Mouse (Mus musculus) layer of hippocampus, adult 11-12 months (tissue): ENCODE results near the gene Amer3.
"Not testable (repeated sequence)": the region's sequence is repeated elsewhere in the genome, so short reads cannot be mapped to it uniquely, and the experiment has no call there.

Experiments
- DNase-seq: peaks from one replicate; pipeline ENCODE4 v3.0.0; 2022; ENCODE audit warnings: low spot score

Gene Amer3

DNA sequence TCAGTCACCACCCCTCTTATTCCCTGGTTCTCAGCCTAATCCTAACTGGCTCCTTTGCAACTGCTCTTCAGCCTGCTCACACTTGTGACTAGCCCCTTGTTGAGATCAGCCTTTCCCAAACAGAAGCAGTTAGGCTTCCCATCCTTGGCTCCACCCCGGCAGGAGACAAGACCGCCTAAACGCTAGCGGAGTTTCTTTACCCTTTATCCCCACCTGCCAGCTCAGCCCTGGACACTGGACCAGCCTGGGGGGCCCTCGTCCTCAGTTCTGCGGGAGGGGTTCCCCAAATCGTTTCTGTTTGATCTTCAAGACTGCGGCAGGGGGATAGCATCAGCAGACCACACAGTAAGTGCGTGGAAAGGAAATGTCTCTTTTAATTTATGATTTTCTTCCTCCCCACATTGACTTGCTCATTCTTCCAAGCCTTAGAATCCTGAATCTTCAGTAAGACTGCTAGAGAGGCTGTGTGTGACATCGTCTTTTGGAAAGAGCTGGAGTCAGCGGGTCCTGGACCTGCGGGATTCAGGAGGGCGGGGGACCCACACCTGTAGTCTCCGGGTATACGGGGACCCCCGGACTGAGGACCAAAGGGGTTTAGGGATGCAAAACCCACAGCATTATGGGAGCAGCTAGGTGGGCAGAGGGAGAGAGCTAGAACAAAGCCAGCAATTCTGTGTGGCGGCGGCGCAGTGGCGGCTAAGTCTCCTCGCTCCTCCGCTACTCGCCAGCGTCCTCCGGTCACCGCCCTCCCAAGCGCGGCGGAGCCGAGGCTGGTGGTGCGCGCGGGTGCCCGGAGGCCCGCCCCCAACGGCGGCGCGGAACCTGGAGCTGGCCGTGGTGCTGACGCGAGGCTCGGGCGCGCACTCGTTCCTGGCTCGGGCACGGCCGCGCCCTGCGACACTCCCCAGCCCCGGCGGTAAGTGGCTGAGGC is at the start of gene Amer3:
Gene Amer3 (plus strand): TSS at position 807 of the 931 bp plus-strand sequence.
- peak; percentile 78 for DNase-seq

- DNase-seq, result not testable (repeated sequence)
These were observed 44.9 kb upstream of the Amer3 start for GRCm38 (mm10) chr1:34534574-34534973.

DNA sequence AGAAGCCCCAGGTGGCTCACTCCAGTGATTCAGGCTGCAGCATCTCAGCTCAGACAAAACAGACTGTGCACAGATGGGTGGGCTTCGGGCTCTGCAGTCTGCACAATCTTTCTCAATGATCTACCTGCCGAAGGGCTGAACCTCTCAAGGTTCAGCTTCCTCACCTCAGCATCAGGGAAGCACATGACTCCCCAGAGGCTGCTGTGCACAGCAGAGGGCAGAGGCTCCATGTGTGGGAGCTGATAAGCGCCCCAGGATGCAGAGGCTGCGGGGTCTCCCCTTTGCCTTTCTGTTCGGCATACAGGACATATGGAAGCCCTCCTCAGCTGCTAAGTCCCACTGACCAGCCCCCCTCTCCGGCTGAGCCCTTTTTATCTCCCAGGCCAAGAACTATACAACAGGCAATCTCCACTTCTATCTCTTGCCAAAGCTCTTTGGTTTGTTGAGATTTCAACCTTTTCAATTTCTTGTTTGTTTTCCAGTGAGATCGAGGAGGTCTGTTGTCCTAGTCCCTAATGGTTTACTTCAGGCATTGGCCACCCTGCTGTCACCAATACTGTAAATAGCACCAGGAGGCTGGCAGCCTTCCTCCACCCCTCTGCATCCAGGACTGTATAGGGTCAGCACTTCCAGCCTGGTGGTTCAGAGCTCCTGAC is 44.3 kb upstream of the Amer3 start, which contains the start of gene Cfc1:
Gene Cfc1 (plus strand): TSS at position 606 of the 656 bp plus-strand sequence.
- DNase-seq, result not testable (repeated sequence)

- no peak for DNase-seq
These were observed 43.1 kb upstream of the Amer3 start for GRCm38 (mm10) chr1:34536291-34536766.

GRCm38 (mm10) chr1:34536767-34537485 is 42.5 kb upstream of the Amer3 start:
- no peak for DNase-seq

GRCm38 (mm10) chr1:34547074-34547473 is 32.4 kb upstream of the Amer3 start:
- no peak for DNase-seq

DNA sequence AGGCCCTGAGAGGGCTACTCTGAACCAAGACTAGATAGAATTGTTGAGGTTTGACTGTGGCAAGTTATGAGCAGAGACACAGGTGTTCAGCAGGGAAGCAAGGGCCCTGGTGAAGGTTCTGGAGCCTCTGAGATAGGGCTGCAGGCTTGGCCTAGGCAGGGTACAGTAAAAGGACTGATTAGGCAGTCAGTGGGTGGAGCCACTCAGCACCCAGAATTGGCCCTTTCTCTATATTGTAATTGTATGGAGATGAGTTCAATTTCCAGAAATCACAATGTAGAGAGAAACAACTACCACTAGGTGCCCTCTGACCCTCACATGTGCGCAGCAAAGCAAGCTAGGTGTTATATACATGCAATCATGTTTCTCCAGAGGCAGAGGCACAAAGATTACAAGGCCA is 25.8 kb upstream of the Amer3 start:
- DNase-seq, result no peak

DNA sequence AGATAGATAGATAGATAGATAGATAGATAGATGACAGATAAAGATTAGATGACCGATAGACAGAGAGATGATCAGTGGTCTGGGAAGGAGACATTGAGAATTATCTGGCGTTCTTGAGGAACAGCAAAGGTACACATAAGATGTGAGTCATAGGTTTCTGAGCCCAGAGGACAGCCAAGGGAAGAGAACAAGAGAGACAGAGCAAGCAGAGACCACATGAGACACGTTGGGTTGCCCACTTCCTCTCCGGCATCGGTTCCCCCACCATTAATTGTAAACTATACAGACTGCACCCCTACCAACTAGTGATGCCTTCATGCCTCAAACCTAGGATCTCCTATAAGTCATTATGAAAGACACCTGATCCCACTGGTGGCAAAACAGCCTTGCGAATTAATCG is 25.2 kb upstream of the Amer3 start:
- no peak for DNase-seq

GRCm38 (mm10) chr1:34560843-34561242 is 18.6 kb upstream of the Amer3 start, which contains the start of gene Prss40:
TSS of gene Prss40 (minus strand) at chr1:34560943.
- no peak for DNase-seq

- DNase-seq, result no peak
These were observed 14.9 kb upstream of the Amer3 start for GRCm38 (mm10) chr1:34564383-34565045.

GRCm38 (mm10) chr1:34568120-34568519 is 11.3 kb upstream of the Amer3 start:
- no peak for DNase-seq

- DNase-seq, result no peak
These were observed 9.6 kb upstream of the Amer3 start for GRCm38 (mm10) chr1:34569876-34570275.

GRCm38 (mm10) chr1:34571431-34571830 is 8.0 kb upstream of the Amer3 start:
- peak; percentile 66 for DNase-seq

DNA sequence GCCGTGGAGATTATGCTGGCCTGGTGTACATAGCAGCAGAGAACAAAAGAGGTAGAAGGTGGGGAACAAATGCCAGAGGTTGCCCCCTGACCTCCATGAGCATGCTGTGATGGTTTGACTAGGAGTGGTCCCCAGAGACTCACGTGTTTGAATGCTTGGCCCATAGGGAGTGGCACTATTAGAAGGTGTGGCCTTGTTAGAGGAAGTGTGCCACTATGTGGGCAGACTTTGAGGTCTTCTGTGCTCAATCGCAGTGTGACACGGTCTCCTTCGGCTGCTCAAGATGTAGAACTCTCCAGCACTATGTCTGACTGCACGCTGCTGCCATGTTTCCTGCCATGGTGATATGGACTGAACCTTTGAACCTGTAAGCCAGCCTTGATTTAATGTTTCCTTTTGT is 6.2 kb upstream of the Amer3 start:
- DNase-seq, result no peak

- DNase-seq, result peak; percentile 38
These were observed 412 bp downstream of the Amer3 start for GRCm38 (mm10) chr1:34579782-34580356.

DNA sequence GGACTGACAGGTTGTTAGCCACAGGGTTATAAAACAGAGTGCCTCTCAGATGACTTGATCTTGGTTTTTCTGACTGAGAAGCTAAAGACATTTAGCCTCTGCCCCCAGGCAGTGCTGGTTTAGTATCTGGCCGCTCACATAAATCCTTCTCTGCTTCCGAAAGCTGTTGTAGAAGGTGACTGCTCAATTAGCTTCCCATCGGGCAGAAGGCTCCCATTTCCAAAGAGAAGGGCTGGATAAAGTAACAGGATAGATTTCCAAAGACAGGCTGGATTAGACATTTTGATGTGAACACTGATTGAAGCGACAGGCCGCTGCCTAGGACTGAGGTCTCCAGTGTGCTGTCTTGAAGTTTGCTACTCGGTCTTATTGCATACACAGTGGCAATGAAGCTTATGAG is 2.8 kb downstream of the Amer3 start:
- no peak for DNase-seq

GRCm38 (mm10) chr1:34583821-34584263 is 4.4 kb downstream of the Amer3 start:
- DNase-seq, result peak; percentile 84

DNA sequence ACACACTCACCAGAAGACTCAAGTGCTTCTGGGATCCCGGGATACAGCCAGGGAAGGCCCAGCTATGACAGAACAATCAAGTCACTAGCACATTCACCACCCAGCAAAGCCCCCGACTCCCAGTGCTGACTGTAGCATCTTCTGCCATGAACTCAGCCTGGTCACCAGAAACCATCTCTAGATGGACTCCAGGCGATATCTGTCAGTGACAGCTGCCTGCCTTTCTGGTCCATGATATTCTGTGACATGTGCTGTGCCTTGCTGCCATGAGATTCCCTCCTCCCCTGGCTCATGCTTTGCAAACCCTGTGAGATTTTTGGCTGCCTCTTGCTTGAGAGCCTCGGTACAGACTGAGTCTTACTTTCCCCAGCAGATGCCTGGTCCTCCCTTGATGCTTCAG is 5.3 kb downstream of the Amer3 start:
- no peak for DNase-seq

GRCm38 (mm10) chr1:34587298-34588096 is 8.0 kb downstream of the Amer3 start:
- DNase-seq, result no peak

- DNase-seq, result no peak
These were observed 20.5 kb downstream of the Amer3 start for GRCm38 (mm10) chr1:34600000-34600399.
